ENCODE assay signal across 30 mouse cellular contexts in the genomic region with DNA sequence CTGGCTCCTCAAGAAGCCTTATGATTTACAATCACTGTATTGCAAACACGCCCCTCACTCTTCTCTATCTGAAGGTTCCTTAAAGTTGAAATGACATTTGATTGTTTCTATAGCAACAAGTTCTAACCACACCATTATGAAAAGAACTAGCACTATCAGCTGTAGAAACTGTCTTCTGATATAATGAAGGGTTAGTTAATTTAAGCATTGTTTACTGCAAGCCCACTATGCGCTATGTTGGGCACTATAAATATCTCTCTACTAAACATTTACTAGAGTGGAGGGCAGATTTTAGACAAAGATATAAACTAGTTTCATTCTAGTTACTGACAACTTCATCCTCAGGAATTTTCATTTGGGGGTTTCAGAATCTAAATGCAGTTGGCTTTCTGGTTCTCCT.
"Had no signal": no experiment of that assay in that cellular context is flagged by ENCODE, and none has a peak within 500 bp of the region (broad histone marks: within the 10 kb centered on the region; RNA-seq: fewer than 3 reads in every experiment).

No protein-coding gene starts in this region.

- H3K36me3 ChIP-seq: limb, embryonic 10.5 days; limb, embryonic 12.5 days; limb, embryonic 13.5 days; limb, embryonic 15.5 days; liver, embryonic 12.5 days; liver, embryonic 13.5 days; liver, embryonic 15.5 days; lung, embryonic 15.5 days; midbrain, embryonic 10.5 days; midbrain, embryonic 12.5 days; midbrain, embryonic 13.5 days; midbrain, embryonic 15.5 days; neural tube, embryonic 12.5 days had no signal

- H3K4me2 ChIP-seq: limb, embryonic 12.5 days; limb, embryonic 13.5 days; limb, embryonic 15.5 days; liver, embryonic 11.5 days; liver, embryonic 12.5 days; liver, embryonic 13.5 days; liver, embryonic 15.5 days; lung, embryonic 14.5 days; lung, embryonic 15.5 days; midbrain, embryonic 11.5 days; midbrain, embryonic 12.5 days; midbrain, embryonic 13.5 days; midbrain, embryonic 15.5 days; neural tube, embryonic 12.5 days had no signal

- H3K27me3 ChIP-seq: limb, embryonic 12.5 days; limb, embryonic 13.5 days; limb, embryonic 15.5 days; liver, embryonic 12.5 days; liver, embryonic 13.5 days; liver, embryonic 15.5 days; lung, embryonic 15.5 days; megakaryocyte, embryonic 14.5 days; midbrain, embryonic 12.5 days; midbrain, embryonic 13.5 days; midbrain, embryonic 15.5 days; neural tube, embryonic 12.5 days had no signal

- H3K4me1 ChIP-seq: limb, embryonic 10.5 days; limb, embryonic 12.5 days; limb, embryonic 13.5 days; limb, embryonic 15.5 days; liver, embryonic 12.5 days; liver, embryonic 13.5 days; liver, embryonic 15.5 days; lung, embryonic 15.5 days; midbrain, embryonic 10.5 days; midbrain, embryonic 12.5 days; midbrain, embryonic 13.5 days; midbrain, embryonic 15.5 days; neural tube, embryonic 12.5 days had no signal

- H3K27ac ChIP-seq: limb, embryonic 10.5 days; limb, embryonic 12.5 days; limb, embryonic 13.5 days; limb, embryonic 15.5 days; liver, embryonic 12.5 days; liver, embryonic 13.5 days; liver, embryonic 14.5 days; liver, embryonic 15.5 days; lung, embryonic 15.5 days; macrophage; midbrain, embryonic 10.5 days; midbrain, embryonic 12.5 days; midbrain, embryonic 13.5 days; midbrain, embryonic 15.5 days; neural tube, embryonic 12.5 days had no signal

- DNase-seq: left cerebral cortex, postnatal 4 days; liver; liver, embryonic 13.5 days; liver, postnatal 0 days; lung, adult 18-20 months; lung, adult 2 months; lung, embryonic 14.5 days; lung, postnatal 10 days; lung, postnatal 14 days; lung, postnatal 36 days; lung, postnatal 4 days; midbrain, embryonic 14.5 days had no signal

- H3K9ac ChIP-seq: limb, embryonic 12.5 days; limb, embryonic 13.5 days; limb, embryonic 15.5 days; liver, embryonic 12.5 days; liver, embryonic 13.5 days; liver, embryonic 14.5 days; liver, embryonic 15.5 days; liver, postnatal 0 days; lung, embryonic 14.5 days; lung, embryonic 15.5 days; midbrain, embryonic 12.5 days; midbrain, embryonic 13.5 days; midbrain, embryonic 15.5 days; neural tube, embryonic 12.5 days had no signal

- H3K9me3 ChIP-seq: limb, embryonic 10.5 days; limb, embryonic 12.5 days; limb, embryonic 13.5 days; limb, embryonic 15.5 days; liver, embryonic 12.5 days; liver, embryonic 13.5 days; liver, embryonic 15.5 days; lung, embryonic 15.5 days; megakaryocyte, embryonic 14.5 days; midbrain, embryonic 10.5 days; midbrain, embryonic 12.5 days; midbrain, embryonic 13.5 days; midbrain, embryonic 15.5 days; neural tube, embryonic 12.5 days had no signal

- H3K4me3 ChIP-seq: limb, embryonic 10.5 days; limb, embryonic 12.5 days; limb, embryonic 13.5 days; limb, embryonic 15.5 days; liver, embryonic 12.5 days; liver, embryonic 13.5 days; liver, embryonic 15.5 days; lung, embryonic 15.5 days; megakaryocyte, embryonic 14.5 days; midbrain, embryonic 10.5 days; midbrain, embryonic 12.5 days; midbrain, embryonic 13.5 days; midbrain, embryonic 15.5 days; myocyte; neural tube, embryonic 12.5 days had no signal
